Mouse (Mus musculus) midbrain, embryonic 15.5 days (tissue): ENCODE data around the gene Lpcat4. TPM values are rescaled to one million over a fixed set of nuclear protein-coding genes. Genes with fewer than 3 reads are reported as not detected.
"Not testable (repeated sequence)": the region's sequence is repeated elsewhere in the genome, so short reads cannot be mapped to it uniquely, and the experiment has no call there.

Source experiments
- ATAC-seq: fragments of 200-750 bp; cut with Nextera tagmentation; replicated peaks from 2 replicates; pipeline ENCODE4 v1.8.0; 2017; ENCODE audit warnings: moderate TSS enrichment
- H3K27ac ChIP-seq: fragments of 300-500 bp; sonication (generic); 2 replicates; pipeline ENCODE4 v1.5.1; 2015; ENCODE audit warnings: mild to moderate bottlenecking, inconsistent platforms
- H3K27me3 ChIP-seq: fragments of 300-500 bp; sonication (generic); replicated peaks from 2 replicates; pipeline ENCODE4 v1.6.1; 2015; ENCODE audit warnings: inconsistent platforms
- H3K36me3 ChIP-seq: fragments of 300-500 bp; sonication (generic); replicated peaks from 2 replicates; pipeline ENCODE4 v1.6.1; 2015; ENCODE audit warnings: inconsistent platforms
- H3K4me1 ChIP-seq: fragments of 300-500 bp; sonication (generic); 2 replicates; pipeline ENCODE4 v1.6.1; 2015; ENCODE audit warnings: inconsistent platforms
- H3K4me2 ChIP-seq: fragments of 300-500 bp; sonication (generic); 2 replicates; pipeline ENCODE4 v1.6.1; 2015; ENCODE audit warnings: inconsistent platforms, mild to moderate bottlenecking, moderate library complexity
- H3K4me3 ChIP-seq: fragments of 300-500 bp; sonication (generic); 2 replicates; pipeline ENCODE4 v1.5.1; 2015; ENCODE audit warnings: mild to moderate bottlenecking, inconsistent platforms
- H3K9ac ChIP-seq: fragments of 300-500 bp; sonication (generic); 2 replicates; pipeline ENCODE4 v1.6.1; 2015; ENCODE audit warnings: mild to moderate bottlenecking, inconsistent platforms
- H3K9me3 ChIP-seq: fragments of 300-500 bp; sonication (generic); 2 replicates; pipeline ENCODE4 v1.6.1; 2016; ENCODE audit warnings: inconsistent platforms
- WGBS: fragments of 180-500 bp; shearing (Covaris S2); methylation state at CpG from one replicate; pipeline ENCODE4 v1.1.7; 2015; ENCODE audit warnings: mixed read lengths; 5-methylcytosine and 5-hydroxymethylcytosine counted together
- polyA plus RNA-seq: library from polyadenylated mRNA; unstranded; fragments of >200 nt; fragmentation: Nextera tagmentation; extraction: Ambion mirVana; gene quantifications from 2 replicates; pipeline ENCODE4 v1.2.1, GENCODE M21; 2015

Lpcat4 gene
- polyA plus RNA-seq, 1 experiment from 2014 or later: 26.0 TPM

DNA sequence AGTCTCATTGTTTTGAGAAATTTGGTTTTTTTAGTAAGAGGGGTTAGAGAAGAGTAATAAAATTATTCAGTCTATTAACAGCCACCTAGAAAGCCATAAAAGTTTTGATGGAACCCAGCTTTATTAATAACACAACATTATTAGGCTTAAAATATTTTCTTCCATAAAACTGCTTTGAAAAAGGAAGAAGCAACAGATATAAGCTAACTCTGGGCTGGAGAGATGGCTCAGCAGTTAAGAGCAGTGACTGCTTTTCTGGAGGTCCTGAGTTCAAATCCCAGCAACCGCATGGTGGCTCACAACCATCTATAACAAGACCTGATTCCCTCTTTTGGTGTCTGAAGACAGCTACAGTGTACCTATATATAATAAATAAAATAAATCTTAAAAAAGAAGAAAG lies 46.8 kb downstream of the Lpcat4 start:
- not testable (repeated sequence) for H3K9ac ChIP-seq, H3K27me3 ChIP-seq, ATAC-seq, H3K9me3 ChIP-seq, H3K36me3 ChIP-seq, H3K4me3 ChIP-seq, H3K27ac ChIP-seq, H3K4me1 ChIP-seq, H3K4me2 ChIP-seq
- WGBS: 95% methylated on average over 1 of the region's 1 CpGs

- no peak overlapping the region for H3K4me3 ChIP-seq
- H3K4me2 ChIP-seq: no peak overlapping the region
- H3K27ac ChIP-seq: no peak overlapping the region
- 60% methylated on average over 4 of the region's 4 CpGs for WGBS
- no peaks in the 10 kb centered on the region for H3K9me3 ChIP-seq
- peaks cover 10% of the 10 kb centered on the region for H3K4me1 ChIP-seq
- H3K36me3 ChIP-seq: no peaks in the 10 kb centered on the region
- H3K9ac ChIP-seq: no peak overlapping the region
- ATAC-seq: no peak
- no peaks in the 10 kb centered on the region for H3K27me3 ChIP-seq
Measured at GRCm38 (mm10) chr2:112287059-112287458, 47.8 kb downstream of the Lpcat4 start.

- no peaks in the 10 kb centered on the region for H3K36me3 ChIP-seq
- H3K27me3 ChIP-seq: no peaks in the 10 kb centered on the region
- no peak overlapping the region for H3K9ac ChIP-seq
- no peak for ATAC-seq
- WGBS: 93% methylated on average over 3 of the region's 3 CpGs
- H3K4me1 ChIP-seq: peaks cover 4% of the 10 kb centered on the region
- no peak overlapping the region for H3K27ac ChIP-seq
- no peak overlapping the region for H3K4me3 ChIP-seq
- no peaks in the 10 kb centered on the region for H3K9me3 ChIP-seq
- no peak overlapping the region for H3K4me2 ChIP-seq
Measured at GRCm38 (mm10) chr2:112289507-112289906, 50.2 kb downstream of the Lpcat4 start.

- Histone ChIP-seq H3K4me2 (no peak overlapping the region), H3K4me3 (no peak overlapping the region), H3K9me3 (no peaks in the 10 kb centered on the region), H3K4me1 (no peaks in the 10 kb centered on the region), H3K27ac (no peak overlapping the region), H3K9ac (no peak overlapping the region), H3K36me3 (no peaks in the 10 kb centered on the region), H3K27me3 (no peaks in the 10 kb centered on the region)
- WGBS: 94% methylated on average over 2 of the region's 2 CpGs
- no peak for ATAC-seq
Measured at GRCm38 (mm10) chr2:112292823-112293222, 53.6 kb downstream of the Lpcat4 start.

- WGBS: 75% methylated on average over 3 of the region's 3 CpGs
- no peak overlapping the region for H3K9ac ChIP-seq
Measured at GRCm38 (mm10) chr2:112296211-112296610, 56.9 kb downstream of the Lpcat4 start.

More at GRCm38 (mm10) chr2:112296211-112296610, 56.9 kb downstream of the Lpcat4 start:
- Histone ChIP-seq H3K4me2 (no peak overlapping the region), H3K27ac (no peak overlapping the region), H3K9me3 (no peaks in the 10 kb centered on the region), H3K36me3 (no peaks in the 10 kb centered on the region), H3K27me3 (no peaks in the 10 kb centered on the region), H3K4me1 (no peaks in the 10 kb centered on the region), H3K4me3 (no peak overlapping the region)
- no peak for ATAC-seq

Other genes starting within 250 kb of the Lpcat4 start
- gene Olfr1309, start 249.2 kb upstream of the Lpcat4 start, polyA plus RNA-seq: not detected in 2 replicates
- not detected in 2 replicates for gene Olfr1310, start 226.8 kb upstream of the Lpcat4 start, polyA plus RNA-seq
- gene Olfr1311, start 215.1 kb upstream of the Lpcat4 start, polyA plus RNA-seq: not detected in 2 replicates
- not detected in 2 replicates for gene Olfr1312, start 189.2 kb upstream of the Lpcat4 start, polyA plus RNA-seq
- gene Olfr1313, start 161.6 kb upstream of the Lpcat4 start, polyA plus RNA-seq: not detected in 2 replicates
- gene Olfr1314, start 142.7 kb upstream of the Lpcat4 start, polyA plus RNA-seq: not detected in 2 replicates
- gene Olfr1315-ps1, start 124.0 kb upstream of the Lpcat4 start, polyA plus RNA-seq: not detected in 2 replicates
- gene Olfr1316, start 104.5 kb upstream of the Lpcat4 start, polyA plus RNA-seq: not detected in 2 replicates
- not detected in 2 replicates for gene Olfr1317, start 99.1 kb upstream of the Lpcat4 start, polyA plus RNA-seq
- gene Olfr1318, start 85.3 kb upstream of the Lpcat4 start, polyA plus RNA-seq: not detected in 2 replicates
- gene Nutm1, start 19.8 kb downstream of the Lpcat4 start, polyA plus RNA-seq: not detected in 2 replicates
- gene Nop10, start 22.5 kb downstream of the Lpcat4 start, polyA plus RNA-seq: 153 and 158 TPM in 2 replicates
- 19.4 and 21.2 TPM in 2 replicates for gene Slc12a6, start 26.4 kb downstream of the Lpcat4 start, polyA plus RNA-seq
- not detected in 2 replicates for gene Gm21985, start 26.8 kb downstream of the Lpcat4 start, polyA plus RNA-seq
- gene Emc4, start 128.6 kb downstream of the Lpcat4 start, polyA plus RNA-seq: 175 and 188 TPM in 2 replicates
- 27.9 and 28.0 TPM in 2 replicates for gene Katnbl1, start 139.7 kb downstream of the Lpcat4 start, polyA plus RNA-seq
- gene Emc7, start 215.5 kb downstream of the Lpcat4 start, polyA plus RNA-seq: 18.6 and 19.6 TPM in 2 replicates
- gene Chrm5, start 241.3 kb downstream of the Lpcat4 start, polyA plus RNA-seq: 1.2 and 2.0 TPM in 2 replicates